Mouse (Mus musculus): ENCODE measurements around the gene Iqgap3.

DNA sequence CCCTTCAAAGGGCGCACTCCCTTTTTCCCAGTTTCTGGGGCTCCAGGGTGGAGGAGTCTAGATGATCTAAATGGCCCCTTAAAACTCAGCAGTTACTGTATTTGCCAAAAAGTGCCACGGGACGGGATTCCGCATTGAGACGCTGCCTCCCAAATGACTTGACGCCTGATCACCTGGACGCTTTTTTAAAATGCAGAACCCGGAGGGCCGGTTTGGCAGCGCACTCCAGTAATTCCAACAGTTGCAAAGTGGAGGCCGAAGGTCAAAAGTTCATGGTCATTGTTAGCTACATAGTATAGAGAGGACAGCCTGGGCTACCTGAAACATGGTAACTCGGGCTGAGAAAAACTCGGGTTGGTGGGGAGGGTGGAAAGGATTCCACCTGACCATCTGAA, 450 bp downstream of the Iqgap3 start:
- no peak for TF ChIP-seq POLR2A (IDR thresholded peaks at IDR 0.05; ENCODE audit: control insufficient read depth, extremely low read depth, insufficient read depth, low read length, poor library complexity)
- no peak for TF ChIP-seq CTCF (IDR thresholded peaks at IDR 0.05; ENCODE audit: borderline replicate concordance, control insufficient read depth, extremely low read depth, insufficient read depth, low read length, poor library complexity)

All from thymus, adult 2 months (tissue).